Mouse (Mus musculus) ovary, adult 2 months (tissue): ENCODE results near the gene Glyctk. TPM values are rescaled to one million over a fixed set of nuclear protein-coding genes. Genes with fewer than 3 reads are reported as not detected.

Source experiments
- polyA plus RNA-seq: library from polyadenylated mRNA; depleted of rRNA; stranded (reverse); fragments of >200 nt; gene quantifications from 2 replicates; pipeline ENCODE4 v1.2.3, GENCODE M21; 2012; rRNA removed

Gene Glyctk
- 3.5 and 3.7 TPM in 2 replicates for polyA plus RNA-seq

GRCm38 (mm10) chr9:106158037-106158491 is at the start of gene Glyctk:
TSS of gene Glyctk (minus strand) at chr9:106158138.

GRCm38 (mm10) chr9:106202819-106203636 is 45.1 kb upstream of the Glyctk start, which contains the start of gene Twf2:
TSS of gene Twf2 (plus strand) at chr9:106203108.

GRCm38 (mm10) chr9:106199535-106200272 is 41.8 kb upstream of the Glyctk start, which contains the start of gene Ppm1m:
TSS of gene Ppm1m (minus strand) at chr9:106199746.

GRCm38 (mm10) chr9:106170556-106171345 is 12.8 kb upstream of the Glyctk start, which contains the start of gene Wdr82:
TSS of gene Wdr82 (plus strand) at chr9:106170928.

Other genes with a start within 250 kb of the Glyctk start
- gene Col6a5, start 197.5 kb downstream of the Glyctk start, polyA plus RNA-seq, result 1.5 and 1.8 TPM in 2 replicates
- 74.1 and 134 TPM in 2 replicates for gene Col6a4, start 61.4 kb downstream of the Glyctk start, polyA plus RNA-seq
- 83.3 and 89.6 TPM in 2 replicates for gene Wdr82, start 12.8 kb upstream of the Glyctk start, polyA plus RNA-seq
- gene Ppm1m, start 41.6 kb upstream of the Glyctk start, polyA plus RNA-seq, result 84.9 and 96.8 TPM in 2 replicates
- 55.4 and 61.1 TPM in 2 replicates for gene Twf2, start 45.0 kb upstream of the Glyctk start, polyA plus RNA-seq
- gene Tlr9, start 64.5 kb upstream of the Glyctk start, polyA plus RNA-seq, result 5.0 and 6.7 TPM in 2 replicates
- gene Alas1, start 90.5 kb upstream of the Glyctk start, polyA plus RNA-seq, result 302 and 333 TPM in 2 replicates
- 15.8 and 20.8 TPM in 2 replicates for gene Poc1a, start 122.9 kb upstream of the Glyctk start, polyA plus RNA-seq
- 97.9 and 108 TPM in 2 replicates for gene Dusp7, start 210.5 kb upstream of the Glyctk start, polyA plus RNA-seq